Mouse (Mus musculus) cerebellum, adult 9-11 months (tissue): ENCODE data around the gene Serpinb7.

Source experiments
- DNase-seq: peaks from one replicate; pipeline ENCODE4 v3.0.0; 2022

The Serpinb7 gene

GRCm38 (mm10) chr1:107399355-107399754, at the start of gene Serpinb7:
Gene Serpinb7, plus strand, starts transcription at chr1:107399655.
- no peak for DNase-seq

- no peak for DNase-seq
Measured at GRCm38 (mm10) chr1:107350392-107350791, 49.1 kb upstream of the Serpinb7 start.

- no peak for DNase-seq
Measured at GRCm38 (mm10) chr1:107351115-107351514, 48.3 kb upstream of the Serpinb7 start.

- DNase-seq, result no peak
Measured at GRCm38 (mm10) chr1:107353046-107353445, 46.4 kb upstream of the Serpinb7 start.

- no peak for DNase-seq
Measured at GRCm38 (mm10) chr1:107360898-107361297, 38.6 kb upstream of the Serpinb7 start, which contains the start of gene Serpinb11. Gene Serpinb11, plus strand, starts transcription at chr1:107361198.

- DNase-seq, result no peak
Measured at GRCm38 (mm10) chr1:107365973-107366372, 33.5 kb upstream of the Serpinb7 start.

GRCm38 (mm10) chr1:107368944-107369343, 30.5 kb upstream of the Serpinb7 start:
- DNase-seq, result no peak

GRCm38 (mm10) chr1:107376952-107377351, 22.5 kb upstream of the Serpinb7 start:
- no peak for DNase-seq

- DNase-seq, result no peak
Measured at GRCm38 (mm10) chr1:107378368-107378767, 21.1 kb upstream of the Serpinb7 start.

- no peak for DNase-seq
Measured at GRCm38 (mm10) chr1:107381491-107381890, 18.0 kb upstream of the Serpinb7 start.

GRCm38 (mm10) chr1:107382404-107382803, 17.1 kb upstream of the Serpinb7 start:
- no peak for DNase-seq

- DNase-seq, result no peak
Measured at GRCm38 (mm10) chr1:107384532-107384931, 14.9 kb upstream of the Serpinb7 start.

GRCm38 (mm10) chr1:107389753-107390152, 9.7 kb upstream of the Serpinb7 start:
- no peak for DNase-seq

GRCm38 (mm10) chr1:107397481-107397880, 2.0 kb upstream of the Serpinb7 start:
- no peak for DNase-seq

- no peak for DNase-seq
Measured at GRCm38 (mm10) chr1:107402082-107402481, 2.6 kb downstream of the Serpinb7 start.

GRCm38 (mm10) chr1:107414650-107415049, 15.2 kb downstream of the Serpinb7 start:
- DNase-seq, result no peak

- no peak for DNase-seq
Measured at GRCm38 (mm10) chr1:107422487-107422886, 23.0 kb downstream of the Serpinb7 start.

- no peak for DNase-seq
Measured at GRCm38 (mm10) chr1:107431253-107431652, 31.8 kb downstream of the Serpinb7 start.

GRCm38 (mm10) chr1:107435528-107435927, 36.1 kb downstream of the Serpinb7 start:
- DNase-seq, result no peak

- DNase-seq, result no peak
Measured at GRCm38 (mm10) chr1:107439462-107439861, 40.0 kb downstream of the Serpinb7 start.

GRCm38 (mm10) chr1:107445352-107445751, 45.9 kb downstream of the Serpinb7 start:
- DNase-seq, result no peak

GRCm38 (mm10) chr1:107447228-107447931, 47.9 kb downstream of the Serpinb7 start:
- no peak for DNase-seq

GRCm38 (mm10) chr1:107479909-107480308, 80.5 kb downstream of the Serpinb7 start:
- no peak for DNase-seq

GRCm38 (mm10) chr1:107481452-107481851, 82.0 kb downstream of the Serpinb7 start:
- peak; percentile 40 for DNase-seq

GRCm38 (mm10) chr1:107489577-107489976, 90.1 kb downstream of the Serpinb7 start:
- no peak for DNase-seq
